Mouse (Mus musculus) heart, adult 2 months (tissue): ENCODE results near the gene Vti1a. TPM values are rescaled to one million over a fixed set of nuclear protein-coding genes. Genes with fewer than 3 reads are reported as not detected.
A peak's percentile ranks its signal among the peaks of the same experiment; 100 is the strongest.

ENCODE experiments used
- DNase-seq, 2 experiments: peaks; one replicate each; pipeline ENCODE4 v3.0.0; 2021
- H3K27ac ChIP-seq: fragments of 200-600 bp; 2 replicates; pipeline ENCODE4 v1.8.1; 2022
- H3K27me3 ChIP-seq: fragments of 200-500 bp; 2 replicates; pipeline ENCODE4 v1.6.1; 2012; ENCODE audit warnings: mild to moderate bottlenecking, low read length, inconsistent platforms, mixed read lengths; ENCODE audit not compliant: control insufficient read depth, insufficient read depth
- H3K36me3 ChIP-seq: fragments of 200-500 bp; 2 replicates; pipeline ENCODE4 v1.6.1; 2012; ENCODE audit warnings: low read length, inconsistent platforms; ENCODE audit not compliant: control insufficient read depth, insufficient read depth
- H3K4me1 ChIP-seq: fragments of 200-500 bp; 2 replicates; pipeline ENCODE4 v1.6.1; 2011; ENCODE audit warnings: low read length; ENCODE audit not compliant: control insufficient read depth, insufficient read depth
- H3K4me3 ChIP-seq: fragments of 200-600 bp; 2 replicates; pipeline ENCODE4 v1.8.1; 2022
- H3K79me2 ChIP-seq: fragments of 200-500 bp; replicated peaks from 2 replicates; pipeline ENCODE4 v1.6.1; 2012; ENCODE audit warnings: mild to moderate bottlenecking, inconsistent platforms, low read length, moderate library complexity, mixed read lengths; ENCODE audit not compliant: control insufficient read depth, insufficient read depth
- H3K9ac ChIP-seq: fragments of 200-500 bp; 2 replicates; pipeline ENCODE4 v1.6.1; 2012; ENCODE audit warnings: low read depth, mild to moderate bottlenecking, control low read depth, inconsistent platforms, low read length, mixed read lengths
- CTCF ChIP-seq: fragments of 200-600 bp; IDR thresholded peaks from 2 replicates; pipeline ENCODE4 v1.8.1; 2022; ENCODE audit warnings: antibody characterized with exemption, mild to moderate bottlenecking, moderate library complexity
- EP300 ChIP-seq: fragments of 200-500 bp; IDR thresholded peaks from 2 replicates; pipeline ENCODE4 v1.6.1; 2011; ENCODE audit warnings: low read depth, low read length, control low read depth; ENCODE audit not compliant: insufficient read depth
- POLR2A ChIP-seq: fragments of 200-500 bp; IDR thresholded peaks from 2 replicates; pipeline ENCODE4 v1.6.1; 2011; ENCODE audit warnings: mild to moderate bottlenecking, low read depth, low read length, control low read depth; ENCODE audit not compliant: insufficient read depth
- WGBS: fragments of 180-500 bp; shearing (Covaris S2); methylation state at CpG from one replicate; pipeline ENCODE4 v1.1.7; 2018; 5-methylcytosine and 5-hydroxymethylcytosine counted together
- intact Hi-C: fragments of 180-260 bp; cut with DNase I; formaldehyde crosslinking; loops from one replicate; pipeline ENCODE4 v1.15.1; 2025
- polyA plus RNA-seq: library from polyadenylated mRNA; depleted of rRNA; stranded (reverse); fragments of >200 nt; gene quantifications from 2 replicates; pipeline ENCODE4 v1.2.3, GENCODE M21; 2012
- total RNA-seq, 2 experiments: library from RNA; stranded (reverse); gene quantifications; 2 replicates each; pipeline ENCODE4 v1.2.3; 2021

Gene Vti1a
- total and polyA plus RNA-seq, 3 experiments = 6.2 to 16.3 (median 15.6) TPM

DNA sequence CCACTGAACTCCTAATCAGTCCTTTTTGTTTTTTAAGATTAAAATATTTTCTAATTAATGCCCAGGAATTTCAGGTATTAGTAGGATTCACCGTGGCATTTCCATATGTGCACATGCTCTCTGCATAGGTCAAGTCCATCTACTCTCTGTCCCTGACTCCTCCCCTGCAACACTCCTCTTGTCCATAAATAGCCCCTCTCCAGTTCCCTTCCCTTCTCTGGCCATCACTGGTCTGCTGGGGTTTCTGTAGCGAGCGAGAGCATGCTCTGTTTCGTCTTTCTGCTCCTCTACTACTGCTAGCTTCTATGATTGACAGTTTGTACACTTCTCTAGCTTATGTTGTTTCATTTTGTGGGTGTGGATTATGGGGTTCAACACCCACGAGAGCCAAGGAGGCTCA, 15.7 kb downstream of the Vti1a start:
- Histone ChIP-seq H3K27me3 (no peaks in the 10 kb centered on the region), H3K27ac (no peak overlapping the region), H3K4me3 (no peak overlapping the region), H3K4me1 (no peaks in the 10 kb centered on the region), H3K79me2 (peaks cover 1% of the 10 kb centered on the region; the same call in 1 of the 2 replicates), H3K36me3 (no peaks in the 10 kb centered on the region), H3K9ac (no peak overlapping the region)
- intact Hi-C loops = loop anchor here (1.0 to 10.0 kb wide), 3 partner anchors 79 to 543 kb away; no protein-coding TSS in a partner anchor
- TF ChIP-seq POLR2A = no peak
- TF ChIP-seq CTCF = no peak
- TF ChIP-seq EP300 = no peak
- WGBS = 75% methylated on average over 5 of the region's 5 CpGs
- no peak for DNase-seq

DNA sequence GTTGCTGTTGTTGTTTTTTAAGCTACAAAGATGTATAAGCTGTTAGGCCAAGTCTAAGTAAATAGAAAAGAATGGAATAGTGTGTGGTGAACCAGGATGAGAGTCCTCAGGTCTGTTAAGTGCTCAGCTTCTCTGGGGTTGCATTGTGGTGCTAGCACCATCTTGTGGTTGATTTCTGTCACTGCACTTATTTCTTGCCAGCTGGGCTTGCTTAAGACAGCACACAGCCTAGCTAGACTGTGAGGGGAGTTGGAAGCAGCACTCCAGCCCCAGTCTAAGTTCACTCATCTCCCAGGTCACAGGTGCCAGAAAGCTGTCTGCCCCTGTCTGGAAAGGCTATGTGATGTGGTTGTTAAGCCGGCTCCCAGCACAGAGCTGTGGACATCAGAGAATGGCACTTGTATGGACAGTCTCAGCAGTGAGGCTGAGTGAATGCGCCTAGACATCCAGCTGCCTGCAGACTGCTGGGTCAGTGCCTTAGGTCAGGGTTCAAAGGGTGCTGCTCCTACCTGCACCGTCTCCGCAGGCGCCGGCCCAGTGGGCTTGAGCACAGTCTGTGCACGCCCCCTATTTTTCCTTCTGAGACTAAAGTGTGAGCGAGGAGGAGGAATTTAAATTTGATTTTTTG, 16.7 kb downstream of the Vti1a start:
- intact Hi-C loops = loop anchor here (1.0 to 10.0 kb wide), 3 partner anchors 78 to 542 kb away; no protein-coding TSS in a partner anchor

DNA sequence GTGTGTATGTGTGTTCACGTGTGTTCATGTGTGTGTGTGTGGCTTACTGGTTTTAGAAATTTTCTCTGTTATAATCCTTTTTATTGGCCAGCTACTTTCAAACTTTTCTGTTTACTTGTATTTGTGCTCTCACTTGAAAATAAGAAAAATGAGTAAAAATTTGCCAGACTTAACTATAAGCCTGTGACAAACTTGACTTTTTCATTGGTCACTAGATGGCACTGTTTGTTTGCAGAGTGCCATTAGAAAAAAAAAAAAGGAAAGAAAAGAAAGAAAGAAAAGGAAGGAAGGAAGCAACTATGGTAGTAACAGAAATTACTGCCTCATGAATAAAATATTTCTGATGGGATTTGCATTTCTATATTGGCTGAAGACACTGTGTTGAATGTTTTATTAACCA, 19.8 kb downstream of the Vti1a start:
- H3K36me3 ChIP-seq = no peaks in the 10 kb centered on the region
- peaks cover 1% of the 10 kb centered on the region; the same call in 1 of the 2 replicates for H3K79me2 ChIP-seq
- H3K27ac ChIP-seq = no peak overlapping the region
- H3K27me3 ChIP-seq = no peaks in the 10 kb centered on the region
- 97% methylated on average over 1 of the region's 1 CpGs for WGBS
- intact Hi-C loops = loop anchor here (1.0 to 10.0 kb wide), 4 partner anchors 539 to 916 kb away; no protein-coding TSS in a partner anchor
- no peak for DNase-seq
- H3K4me3 ChIP-seq = no peak overlapping the region
- no peak for TF ChIP-seq EP300
- TF ChIP-seq CTCF = peak; percentile 81
- no peak for TF ChIP-seq POLR2A
- H3K9ac ChIP-seq = no peak overlapping the region
- no peaks in the 10 kb centered on the region for H3K4me1 ChIP-seq

More for the DNA sequence above, 16.7 kb downstream of the Vti1a start:
- no peak overlapping the region for H3K9ac ChIP-seq
- no peaks in the 10 kb centered on the region for H3K36me3 ChIP-seq
- peak; percentile 57 to 65 for DNase-seq
- no peak for TF ChIP-seq EP300
- peaks cover 1% of the 10 kb centered on the region; the same call in 1 of the 2 replicates for H3K79me2 ChIP-seq
- no peak overlapping the region for H3K27ac ChIP-seq
- 95% methylated on average over 8 of the region's 8 CpGs for WGBS
- no peaks in the 10 kb centered on the region for H3K4me1 ChIP-seq
- no peak overlapping the region for H3K4me3 ChIP-seq
- no peaks in the 10 kb centered on the region for H3K27me3 ChIP-seq

DNA sequence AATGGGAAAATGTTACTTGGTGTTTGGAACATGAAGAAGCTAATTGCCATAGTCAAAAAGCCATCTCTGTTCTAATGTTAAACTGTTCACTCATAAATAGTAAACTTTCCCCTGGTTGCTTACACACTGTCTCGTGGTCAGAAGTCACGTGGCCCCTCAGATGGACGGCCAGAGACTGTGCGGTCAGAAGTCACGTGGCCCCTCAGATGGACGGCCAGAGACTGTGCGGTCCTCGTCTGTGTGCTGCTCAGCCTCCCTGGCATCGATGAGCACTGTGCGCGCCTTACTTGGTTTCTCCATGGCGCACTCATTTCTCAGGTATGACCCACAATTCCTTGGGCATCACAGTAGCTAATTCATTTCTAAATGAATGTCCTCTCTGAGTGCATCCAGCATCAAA, 20.3 kb downstream of the Vti1a start:
- H3K4me1 ChIP-seq = no peaks in the 10 kb centered on the region
- H3K79me2 ChIP-seq = peaks cover 1% of the 10 kb centered on the region; the same call in 1 of the 2 replicates
- no peak overlapping the region for H3K27ac ChIP-seq
- DNase-seq = no peak
- no peak overlapping the region for H3K4me3 ChIP-seq
- H3K36me3 ChIP-seq = no peaks in the 10 kb centered on the region
- H3K9ac ChIP-seq = no peak overlapping the region
- no peak for TF ChIP-seq POLR2A
- 90% methylated on average over 12 of the region's 12 CpGs for WGBS
- intact Hi-C loops = loop anchor here (1.0 to 10.0 kb wide), 4 partner anchors 538 to 916 kb away; no protein-coding TSS in a partner anchor
- H3K27me3 ChIP-seq = no peaks in the 10 kb centered on the region

DNA sequence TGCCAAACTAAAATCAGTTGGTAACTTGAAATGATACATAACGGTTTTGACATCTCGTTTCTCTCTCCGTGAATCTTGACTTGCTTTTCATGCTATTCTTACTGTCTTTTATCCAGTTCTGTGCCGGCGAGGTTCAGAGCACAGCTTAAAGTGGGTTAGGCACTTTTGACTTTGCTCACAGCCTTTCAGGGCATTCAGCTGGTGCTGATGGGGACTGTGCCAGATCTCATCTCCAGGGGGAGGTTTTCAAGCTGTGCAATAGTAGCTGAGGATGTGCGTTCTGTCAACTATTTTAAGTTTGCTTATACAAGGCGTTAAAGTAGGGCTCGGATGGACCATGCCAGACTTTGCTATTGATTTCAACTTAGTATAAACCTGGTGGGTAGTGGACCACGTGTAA, 21.0 kb downstream of the Vti1a start:
- no peak overlapping the region for H3K9ac ChIP-seq
- H3K27ac ChIP-seq = no peak overlapping the region
- 89% methylated on average over 9 of the region's 9 CpGs for WGBS
- no peaks in the 10 kb centered on the region for H3K27me3 ChIP-seq
- H3K4me3 ChIP-seq = no peak overlapping the region
- no peak for DNase-seq
- intact Hi-C loops = loop anchor here (5.0 to 10.0 kb wide), 3 partner anchors 538 to 915 kb away; no protein-coding TSS in a partner anchor
- H3K4me1 ChIP-seq = no peaks in the 10 kb centered on the region
- TF ChIP-seq EP300 = no peak
- no peak for TF ChIP-seq CTCF
- no peak for TF ChIP-seq POLR2A
- H3K36me3 ChIP-seq = no peaks in the 10 kb centered on the region
- peaks cover 1% of the 10 kb centered on the region; the same call in 1 of the 2 replicates for H3K79me2 ChIP-seq

DNA sequence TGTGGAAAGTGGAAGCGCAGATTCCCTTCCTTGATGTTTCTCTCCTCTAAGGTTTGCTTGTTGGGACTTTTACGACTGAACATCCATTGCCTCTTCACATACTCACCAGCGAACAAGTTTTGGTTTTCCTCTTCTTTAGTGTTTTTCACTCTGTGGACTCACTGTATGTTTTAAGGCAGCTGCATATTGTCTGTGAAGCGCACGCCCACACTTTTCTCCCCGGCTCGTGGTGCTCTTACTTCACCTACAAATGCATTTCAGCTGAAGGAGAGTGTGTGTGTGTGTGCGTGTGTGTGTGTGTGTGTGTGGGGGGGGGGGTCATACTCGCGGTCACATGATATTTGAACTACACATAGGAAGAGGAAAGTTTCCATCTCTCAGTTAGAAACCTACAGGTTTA, 21.6 kb downstream of the Vti1a start:
- no peak for TF ChIP-seq EP300
- TF ChIP-seq CTCF = no peak
- no peak for TF ChIP-seq POLR2A
- H3K27ac ChIP-seq = no peak overlapping the region
- intact Hi-C loops = loop anchor here (5.0 to 10.0 kb wide), 3 partner anchors 537 to 915 kb away; no protein-coding TSS in a partner anchor
- peaks cover 1% of the 10 kb centered on the region; the same call in 1 of the 2 replicates for H3K79me2 ChIP-seq
- H3K36me3 ChIP-seq = no peaks in the 10 kb centered on the region
- no peak for DNase-seq
- H3K4me1 ChIP-seq = no peaks in the 10 kb centered on the region
- no peak overlapping the region for H3K9ac ChIP-seq
- 93% methylated on average over 10 of the region's 10 CpGs for WGBS
- no peak overlapping the region for H3K4me3 ChIP-seq
- no peaks in the 10 kb centered on the region for H3K27me3 ChIP-seq
